Mouse (Mus musculus): ENCODE results near the gene Rab4a. TPM values are rescaled to one million over a fixed set of nuclear protein-coding genes. Genes with fewer than 3 reads are reported as not detected.

Gene Rab4a
- polyA plus RNA-seq, 1 experiment from 2014 or later = 104 TPM

DNA sequence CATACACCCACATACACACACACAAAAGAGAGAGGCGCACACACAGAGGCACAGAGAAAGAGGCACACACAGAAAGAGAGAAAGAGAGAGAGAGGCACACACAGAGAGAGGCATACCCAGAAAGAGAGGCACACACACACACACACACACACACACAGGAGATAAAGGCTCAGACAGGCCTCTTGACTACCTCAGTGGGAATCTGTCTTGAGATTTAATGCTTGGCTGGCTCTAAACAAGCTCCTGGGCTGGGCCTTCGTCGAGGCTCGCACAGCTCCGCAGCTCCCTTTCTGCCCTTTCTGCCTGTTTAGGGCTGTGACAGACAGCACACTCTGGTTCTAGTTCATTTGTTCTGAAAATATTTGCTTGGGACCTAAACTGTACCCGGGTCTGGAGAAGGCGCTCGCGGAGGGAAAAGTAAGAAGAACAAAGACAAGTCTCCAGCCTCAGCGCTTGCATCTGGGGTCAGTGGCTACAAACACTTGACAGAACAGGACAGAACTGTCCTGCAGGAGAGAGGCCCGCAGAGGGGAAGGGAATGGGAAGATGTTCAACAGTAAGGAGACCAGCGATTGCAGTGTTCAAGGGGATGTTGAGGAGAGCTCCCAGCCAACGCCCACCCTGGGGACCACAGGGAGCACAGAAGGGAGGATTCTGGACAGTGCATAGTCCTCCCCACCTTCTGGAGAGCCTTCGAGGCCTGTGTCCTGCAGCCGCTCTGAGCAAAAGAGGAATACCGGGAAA is 14.5 kb upstream of the Rab4a start:
- Histone ChIP-seq H3K4me2 (replicated peaks; ENCODE audit: low read depth) (no peak overlapping the region), H3K27ac (ENCODE audit: low read depth, low read length) (no peak overlapping the region)
- no peak for ATAC-seq

DNA sequence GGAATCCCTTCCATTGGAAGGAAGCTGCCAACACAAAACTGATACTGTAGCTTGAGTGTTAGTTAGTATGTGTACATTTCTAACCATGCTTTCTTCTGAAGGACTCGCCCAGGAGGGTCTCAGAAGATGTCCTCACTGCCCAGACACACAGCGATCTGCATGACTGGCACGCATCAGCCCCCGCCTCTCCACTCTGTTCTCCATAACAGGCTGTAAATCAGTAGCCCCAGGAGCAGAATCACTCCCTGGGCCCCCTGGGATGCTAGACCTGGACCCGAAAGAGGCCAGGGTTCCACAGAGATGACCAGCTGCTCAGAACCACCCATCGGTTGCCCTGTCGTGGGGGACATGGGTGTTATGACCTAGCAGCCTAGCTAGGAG is 13.9 kb upstream of the Rab4a start:
- Histone ChIP-seq H3K9ac (ENCODE audit: low read depth, low read length) (no peak overlapping the region), H3K27ac (ENCODE audit: low read depth, low read length) (no peak overlapping the region), H3K4me3 (ENCODE audit: low read depth, low read length) (no peak overlapping the region), H3K27me3 (replicated peaks; ENCODE audit: control insufficient read depth, insufficient read depth, low read length) (no peaks in the 10 kb centered on the region), H3K4me1 (replicated peaks; ENCODE audit: control insufficient read depth, insufficient read depth, low read length) (0 out of 2 replicates have a peak, but pooled peaks cover 8% of the 10 kb centered on the region), H3K4me2 (replicated peaks; ENCODE audit: low read depth) (no peak overlapping the region), H3K36me3 (ENCODE audit: control insufficient read depth, insufficient read depth) (no peaks in the 10 kb centered on the region), H3K9me3 (ENCODE audit: control insufficient read depth) (no peaks in the 10 kb centered on the region)
- WGBS = 84% methylated on average over 7 of the region's 7 CpGs
- no peak for ATAC-seq
- no peak for TF ChIP-seq CTCF (IDR thresholded peaks at IDR 0.05; ENCODE audit: low read depth)

More for the DNA sequence above, 14.5 kb upstream of the Rab4a start:
- H3K27me3 ChIP-seq (replicated peaks; ENCODE audit: control insufficient read depth, insufficient read depth, low read length) = no peaks in the 10 kb centered on the region
- no peaks in the 10 kb centered on the region for H3K36me3 ChIP-seq (ENCODE audit: control insufficient read depth, insufficient read depth)
- 72% methylated on average over 16 of the region's 16 CpGs for WGBS
- H3K4me3 ChIP-seq (ENCODE audit: low read depth, low read length) = no peak overlapping the region
- H3K4me1 ChIP-seq (replicated peaks; ENCODE audit: control insufficient read depth, insufficient read depth, low read length) = 0 out of 2 replicates have a peak, but pooled peaks cover 6% of the 10 kb centered on the region
- H3K9ac ChIP-seq (ENCODE audit: low read depth, low read length) = no peak overlapping the region
- TF ChIP-seq CTCF (IDR thresholded peaks at IDR 0.05; ENCODE audit: low read depth) = no peak
- no peaks in the 10 kb centered on the region for H3K9me3 ChIP-seq (ENCODE audit: control insufficient read depth)

DNA sequence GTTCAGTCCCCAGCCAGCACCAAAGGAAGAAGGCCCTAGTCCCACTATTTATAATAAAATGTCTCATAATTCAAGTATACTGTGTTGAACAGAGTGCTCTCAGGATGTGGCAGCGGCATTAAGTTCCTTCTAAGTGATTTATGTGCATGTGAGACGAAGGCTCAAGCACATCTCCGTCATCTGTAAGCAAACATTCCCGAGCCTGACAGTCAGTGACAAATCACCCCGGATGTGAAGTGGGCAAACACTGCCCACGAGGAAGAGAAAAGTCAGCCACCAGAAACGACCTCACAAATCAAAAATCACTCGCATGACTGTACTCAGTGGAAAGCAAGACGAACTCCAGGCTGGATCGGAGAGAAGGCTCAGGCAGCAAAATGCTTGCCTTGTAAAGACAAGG is 11.9 kb upstream of the Rab4a start:
- Histone ChIP-seq H3K4me1 (replicated peaks; ENCODE audit: control insufficient read depth, insufficient read depth, low read length) (0 out of 2 replicates have a peak, but pooled peaks cover 11% of the 10 kb centered on the region), H3K4me3 (ENCODE audit: low read depth, low read length) (no peak overlapping the region), H3K27ac (ENCODE audit: low read depth, low read length) (no peak overlapping the region), H3K9ac (ENCODE audit: low read depth, low read length) (no peak overlapping the region), H3K27me3 (replicated peaks; ENCODE audit: control insufficient read depth, insufficient read depth, low read length) (no peaks in the 10 kb centered on the region), H3K4me2 (replicated peaks; ENCODE audit: low read depth) (no peak overlapping the region), H3K9me3 (ENCODE audit: control insufficient read depth) (no peaks in the 10 kb centered on the region), H3K36me3 (ENCODE audit: control insufficient read depth, insufficient read depth) (no peaks in the 10 kb centered on the region)
- 20% methylated on average over 10 of the region's 10 CpGs for WGBS
- no peak for ATAC-seq
- no peak for TF ChIP-seq CTCF (IDR thresholded peaks at IDR 0.05; ENCODE audit: low read depth)

DNA sequence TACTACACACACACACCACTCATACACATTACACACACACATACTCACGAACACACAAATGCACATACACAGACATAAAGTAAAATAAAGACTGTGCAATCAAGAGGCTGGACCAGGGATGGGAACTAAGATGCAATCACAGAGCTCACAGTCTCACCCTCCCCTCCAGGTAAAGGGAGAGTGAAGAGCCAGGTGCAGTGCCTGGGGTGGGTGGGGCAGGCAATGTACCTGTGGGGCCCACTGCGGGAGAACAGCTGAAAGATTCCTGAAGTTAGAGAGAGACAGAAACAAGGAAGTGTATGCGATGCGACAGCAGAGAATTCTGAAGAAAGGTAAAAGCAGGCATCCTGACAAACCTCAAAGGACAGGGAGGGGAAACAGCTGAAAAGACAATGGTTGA is 11.0 kb upstream of the Rab4a start:
- Histone ChIP-seq H3K4me1 (replicated peaks; ENCODE audit: control insufficient read depth, insufficient read depth, low read length) (0 out of 2 replicates have a peak, but pooled peaks cover 11% of the 10 kb centered on the region), H3K9ac (ENCODE audit: low read depth, low read length) (no peak overlapping the region), H3K36me3 (ENCODE audit: control insufficient read depth, insufficient read depth) (no peaks in the 10 kb centered on the region), H3K27me3 (replicated peaks; ENCODE audit: control insufficient read depth, insufficient read depth, low read length) (no peaks in the 10 kb centered on the region), H3K27ac (ENCODE audit: low read depth, low read length) (peak overlapping the region; percentile 84), H3K9me3 (ENCODE audit: control insufficient read depth) (no peaks in the 10 kb centered on the region), H3K4me3 (ENCODE audit: low read depth, low read length) (no peak overlapping the region), H3K4me2 (replicated peaks; ENCODE audit: low read depth) (no peak overlapping the region)
- WGBS = 41% methylated on average over 4 of the region's 4 CpGs
- no peak for TF ChIP-seq CTCF (IDR thresholded peaks at IDR 0.05; ENCODE audit: low read depth)
- ATAC-seq = peak; percentile 62

DNA sequence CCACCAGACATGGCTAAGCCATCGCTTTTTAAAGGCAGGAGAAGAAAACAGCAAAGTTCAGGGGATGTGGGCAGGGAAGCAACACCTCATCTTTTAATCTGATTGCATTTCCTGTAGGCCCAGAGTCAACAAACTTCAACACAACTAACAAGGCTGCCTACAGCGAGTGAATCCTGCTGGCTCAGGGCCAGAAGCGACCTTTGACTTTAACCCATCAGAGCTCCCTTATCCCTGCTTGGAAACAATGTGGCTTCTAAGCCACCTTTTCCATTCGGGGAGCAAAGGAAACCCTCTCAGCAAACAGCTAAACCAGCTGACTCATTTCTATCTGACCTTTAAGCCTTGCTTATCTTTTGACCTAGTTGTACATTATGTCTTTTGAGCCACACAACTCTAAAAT is 9.0 kb upstream of the Rab4a start:
- Histone ChIP-seq H3K4me3 (ENCODE audit: low read depth, low read length) (no peak overlapping the region), H3K36me3 (ENCODE audit: control insufficient read depth, insufficient read depth) (no peaks in the 10 kb centered on the region), H3K9ac (ENCODE audit: low read depth, low read length) (no peak overlapping the region), H3K4me1 (replicated peaks; ENCODE audit: control insufficient read depth, insufficient read depth, low read length) (0 out of 2 replicates have a peak, but pooled peaks cover 11% of the 10 kb centered on the region), H3K9me3 (ENCODE audit: control insufficient read depth) (no peaks in the 10 kb centered on the region), H3K27me3 (replicated peaks; ENCODE audit: control insufficient read depth, insufficient read depth, low read length) (no peaks in the 10 kb centered on the region), H3K4me2 (replicated peaks; ENCODE audit: low read depth) (no peak overlapping the region), H3K27ac (ENCODE audit: low read depth, low read length) (peak overlapping the region; percentile 86)
- WGBS = 21% methylated on average over 4 of the region's 4 CpGs
- peak; percentile 87 for ATAC-seq
- no peak for TF ChIP-seq CTCF (IDR thresholded peaks at IDR 0.05; ENCODE audit: low read depth)

DNA sequence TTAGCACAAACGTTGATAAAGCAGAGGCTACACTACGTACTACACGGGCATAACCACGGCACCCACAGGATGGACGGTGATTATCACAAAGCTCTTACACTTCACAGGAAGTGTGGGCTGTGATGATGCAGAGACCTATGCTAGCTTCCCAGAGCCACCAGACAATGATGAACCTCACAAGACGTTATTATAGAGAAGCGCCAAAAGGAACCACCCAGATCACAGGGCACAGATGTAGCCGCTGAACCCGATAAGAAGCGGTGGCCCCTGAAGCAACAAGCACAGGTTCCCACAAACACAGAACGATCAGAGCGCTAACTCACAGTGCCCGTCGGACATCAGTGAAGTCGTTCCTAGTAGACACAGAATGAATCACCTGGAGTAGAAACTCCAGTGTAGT is 7.9 kb upstream of the Rab4a start:
- Histone ChIP-seq H3K4me2 (replicated peaks; ENCODE audit: low read depth) (no peak overlapping the region), H3K9ac (ENCODE audit: low read depth, low read length) (no peak overlapping the region), H3K27ac (ENCODE audit: low read depth, low read length) (peak overlapping the region; percentile 68), H3K4me1 (replicated peaks; ENCODE audit: control insufficient read depth, insufficient read depth, low read length) (0 out of 2 replicates have a peak, but pooled peaks cover 11% of the 10 kb centered on the region), H3K27me3 (replicated peaks; ENCODE audit: control insufficient read depth, insufficient read depth, low read length) (no peaks in the 10 kb centered on the region), H3K4me3 (ENCODE audit: low read depth, low read length) (no peak overlapping the region), H3K9me3 (ENCODE audit: control insufficient read depth) (no peaks in the 10 kb centered on the region), H3K36me3 (ENCODE audit: control insufficient read depth, insufficient read depth) (no peaks in the 10 kb centered on the region)
- no peak for TF ChIP-seq CTCF (IDR thresholded peaks at IDR 0.05; ENCODE audit: low read depth)
- WGBS = 74% methylated on average over 15 of the region's 15 CpGs
- no peak for ATAC-seq
